Mouse (Mus musculus): ENCODE measurements around the gene 4930470P17Rik.
A peak's percentile ranks its signal among the peaks of the same experiment; 100 is the strongest.

DNA sequence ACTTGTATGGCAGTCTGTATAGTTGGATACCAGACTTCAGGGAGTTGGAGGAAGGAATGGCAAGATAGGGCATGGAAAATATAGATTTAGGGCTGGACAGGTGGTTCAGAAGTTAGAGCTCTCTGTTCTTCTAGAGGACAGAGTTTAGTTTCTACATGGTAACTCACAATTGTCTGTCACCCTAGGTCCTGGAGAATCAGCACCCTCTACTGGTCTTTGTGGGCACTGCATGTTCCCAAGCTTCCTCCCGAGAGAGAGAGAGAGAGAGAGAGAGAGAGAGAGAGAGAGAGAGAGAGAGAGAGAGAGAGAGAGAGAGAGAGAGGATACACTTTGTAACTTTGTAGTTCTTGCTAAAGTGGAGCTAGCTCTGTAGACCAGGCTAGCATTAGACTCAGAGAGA is 5.1 kb downstream of the 4930470P17Rik start:
- no peak for TF ChIP-seq MYC (IDR thresholded peaks at IDR 0.05; ENCODE audit: low read depth, low read length)
- no peak for TF ChIP-seq POLR2A (IDR thresholded peaks at IDR 0.05; ENCODE audit: control insufficient read depth in 1 of 2, insufficient read depth in 1 of 2, low read depth in 1 of 2, low read length in 2 of 2, poor library complexity in 1 of 2)
- TF ChIP-seq ZMIZ1 (IDR thresholded peaks at IDR 0.05; ENCODE audit: low read depth, low read length) = no peak
- no peak for TF ChIP-seq ELF1 (IDR thresholded peaks at IDR 0.05; ENCODE audit: low read depth, low read length)
- TF ChIP-seq EP300 (IDR thresholded peaks at IDR 0.05; ENCODE audit: low read depth in 1 of 2, low read length in 2 of 2) = no peak
- TF ChIP-seq CTCF (IDR thresholded peaks at IDR 0.05 in 2 of 3, conservative IDR thresholded peaks at IDR 0.05 in 1 of 3; ENCODE audit: control insufficient read depth in 1 of 3, insufficient read depth in 1 of 3, low read depth in 2 of 3, low read length in 3 of 3, poor library complexity in 1 of 3, severe bottlenecking in 1 of 3) = peak in 1 of 3 experiments; percentile 5; a peak in 1 of 6 replicates
- no peak for TF ChIP-seq ZKSCAN1 (IDR thresholded peaks at IDR 0.05; ENCODE audit: low read depth, low read length)
- no peak for TF ChIP-seq ZC3H11A (IDR thresholded peaks at IDR 0.05; ENCODE audit: low read depth, low read length)
- TF ChIP-seq CHD2 (IDR thresholded peaks at IDR 0.05; ENCODE audit: low read length) = no peak
- no peak for TF ChIP-seq USF2 (IDR thresholded peaks at IDR 0.05; ENCODE audit: borderline replicate concordance in 1 of 2, insufficient read depth in 1 of 2, low read depth in 1 of 2, low read length in 2 of 2)
- no peak for TF ChIP-seq MAZ (IDR thresholded peaks at IDR 0.05; ENCODE audit: low read depth, low read length)
- TF ChIP-seq ZNF384 (IDR thresholded peaks at IDR 0.05; ENCODE audit: low read depth, low read length) = no peak
- TF ChIP-seq MAFK (IDR thresholded peaks at IDR 0.05; ENCODE audit: borderline replicate concordance, low read depth, low read length) = no peak
